ENCODE assay signal across 8 mouse cellular contexts in genomic region chr19:3935896-3936850, GRCm38 (mm10). TPM values are rescaled to one million over a fixed set of nuclear protein-coding genes. Genes with fewer than 3 reads are reported as not detected.
A peak's percentile ranks its signal among the peaks of the same experiment; 100 is the strongest.
DNase-seq lines count a peak whose midpoint lies in the region; ATAC-seq and TF ChIP-seq lines count a peak whose summit lies in the region.

No protein-coding gene starts in this region.

- no peak for TF ChIP-seq CTCF in cerebellum, adult 2 months (IDR thresholded peaks at IDR 0.05; ENCODE audit: borderline replicate concordance, insufficient read depth, low read depth, low read length)
- no peak for TF ChIP-seq CTCF in hindbrain, postnatal 0 days (IDR thresholded peaks at IDR 0.05; ENCODE audit: low read depth)

- H3K4me1 ChIP-seq in cerebellum, adult 2 months (ENCODE audit: control insufficient read depth, insufficient read depth, low read length) = peaks cover 12% of the 10 kb centered on the region
- H3K4me1 ChIP-seq in hindbrain, postnatal 0 days (ENCODE audit: insufficient read depth, low read length) = 0 out of 2 replicates have a peak, but pooled peaks cover 8% of the 10 kb centered on the region
- H3K4me1 ChIP-seq in liver, embryonic 13.5 days (replicated peaks) = peaks cover 21% of the 10 kb centered on the region

- no peak overlapping the region for H3K27ac ChIP-seq in cerebellum, adult 2 months (ENCODE audit: insufficient read depth, low read length)
- H3K27ac ChIP-seq in hindbrain, postnatal 0 days = no peak overlapping the region
- H3K27ac ChIP-seq in liver, embryonic 13.5 days = peak overlapping the region; percentile 47; the same call in 1 of the 2 replicates

- WGBS in cerebellum, adult 2 months = 6% methylated on average over 22 of the region's 22 CpGs
- WGBS in hindbrain, postnatal 0 days = 9% methylated on average over 22 of the region's 22 CpGs
- WGBS in liver, embryonic 13.5 days (ENCODE audit: insufficient replicate concordance) = 6% methylated on average over 22 of the region's 22 CpGs

- DNase-seq in left cerebral cortex, postnatal 14 days (ENCODE audit: low spot score in 2 of 2) = peak; percentile 40 to 50
- no peak for DNase-seq in left cerebral cortex, adult 11 months (ENCODE audit: low spot score)
- DNase-seq in cerebellum, adult 2 months = peak; percentile 39 to 52
- DNase-seq in gastrocnemius, postnatal 10 days = peak; percentile 61
- peak; percentile 26 for DNase-seq in hindbrain, postnatal 0 days (ENCODE audit: low spot score)
- peak; percentile 36 for DNase-seq in liver, embryonic 13.5 days
- DNase-seq in thymus, postnatal 0 days (ENCODE audit: low spot score) = peak; percentile 46

- intact Hi-C loops in left cerebral cortex, postnatal 14 days (cut with DNase I) = no loop called here

- peak overlapping the region; percentile 39 for H3K9ac ChIP-seq in hindbrain, postnatal 0 days (replicated peaks; ENCODE audit: low read length)
- H3K9ac ChIP-seq in liver, embryonic 13.5 days = peak overlapping the region; percentile 62

- peak; percentile 50; the same call in 1 of the 2 replicates for ATAC-seq in hindbrain, postnatal 0 days
- ATAC-seq in liver, embryonic 13.5 days (ENCODE audit: low read depth) = peak; percentile 35
- peak; percentile 74 for ATAC-seq in monocyte, adult 5-6 weeks (replicated peaks; ENCODE audit: insufficient number of reproducible peaks, low FRiP score, low TSS enrichment, poor library complexity, severe bottlenecking)

- no peaks in the 10 kb centered on the region for H3K36me3 ChIP-seq in hindbrain, postnatal 0 days (ENCODE audit: insufficient read depth, low read length)
- no peaks in the 10 kb centered on the region for H3K36me3 ChIP-seq in liver, embryonic 13.5 days

- TF ChIP-seq POLR2A in cerebellum, adult 2 months (IDR thresholded peaks at IDR 0.05; ENCODE audit: borderline replicate concordance, insufficient read depth, low read length) = no peak

- peak overlapping the region; percentile 78 for H3K4me2 ChIP-seq in hindbrain, postnatal 0 days (ENCODE audit: low read depth, low read length)
- H3K4me2 ChIP-seq in liver, embryonic 13.5 days = peak overlapping the region; percentile 76

- H3K9me3 ChIP-seq in hindbrain, postnatal 0 days (ENCODE audit: low read length) = no peaks in the 10 kb centered on the region
- no peaks in the 10 kb centered on the region for H3K9me3 ChIP-seq in liver, embryonic 13.5 days (replicated peaks)

- no peaks in the 10 kb centered on the region for H3K27me3 ChIP-seq in cerebellum, adult 2 months (ENCODE audit: control insufficient read depth, insufficient read depth, low read length)
- no peaks in the 10 kb centered on the region for H3K27me3 ChIP-seq in hindbrain, postnatal 0 days (ENCODE audit: insufficient read depth, low read length)
- peaks cover 21% of the 10 kb centered on the region for H3K27me3 ChIP-seq in liver, embryonic 13.5 days

- H3K4me3 ChIP-seq in cerebellum, adult 2 months (replicated peaks; ENCODE audit: insufficient read depth, low read depth, low read length) = peak overlapping the region; percentile 53
- peak overlapping the region; percentile 36 for H3K4me3 ChIP-seq in hindbrain, postnatal 0 days (ENCODE audit: low read length)
- H3K4me3 ChIP-seq in liver, embryonic 13.5 days (replicated peaks) = peak overlapping the region; percentile 59

RNA-seq across cellular contexts. Expression of gene Unc93b1, which starts 1.2 kb away (rescaled TPM):
- total RNA-seq in left cerebral cortex, postnatal 14 days (2021) = 10 to 100 TPM; 16.0 to 18.4 TPM
- polyA plus RNA-seq in cerebellum, adult 2 months (2012; rRNA removed) = 14.3 and 14.5 TPM in 2 replicates
- 10 to 100 TPM; 19.6 to 20.1 TPM for total RNA-seq in gastrocnemius, postnatal 10 days (2021)
- 12.8 and 19.9 TPM in 2 replicates for total RNA-seq in hindbrain, postnatal 0 days (2014; rRNA removed)
- 15.3 and 16.3 TPM in 2 replicates for polyA plus RNA-seq in hindbrain, postnatal 0 days (2015; fragmentation: Nextera tagmentation; extraction: Ambion mirVana)
- 17.6 and 18.3 TPM in 2 replicates for polyA plus RNA-seq in liver, embryonic 13.5 days (2015; fragmentation: Nextera tagmentation; extraction: Ambion mirVana)
- 243 to 349 TPM (median 322 TPM) in 3 replicates for total RNA-seq in monocyte, adult 5-6 weeks (2017)
- 32.2 and 34.2 TPM in 2 replicates for polyA plus RNA-seq in thymus, postnatal 0 days (2015; fragmentation: Nextera tagmentation; extraction: Ambion mirVana)

RNA-seq across cellular contexts. Expression of gene Aldh3b1, which starts 6.6 kb away (rescaled TPM):
- total RNA-seq in left cerebral cortex, postnatal 14 days (2021) = 1 to 10 TPM; 1.8 to 2.0 TPM
- 7.0 and 8.0 TPM in 2 replicates for polyA plus RNA-seq in cerebellum, adult 2 months (2012; rRNA removed)
- total RNA-seq in gastrocnemius, postnatal 10 days (2021) = 1 to 10 TPM; 4.2 to 5.7 TPM
- total RNA-seq in hindbrain, postnatal 0 days (2014; rRNA removed) = 2.2 and 3.0 TPM in 2 replicates
- 3.5 and 4.3 TPM in 2 replicates for polyA plus RNA-seq in hindbrain, postnatal 0 days (2015; fragmentation: Nextera tagmentation; extraction: Ambion mirVana)
- 3.3 and 3.7 TPM in 2 replicates for polyA plus RNA-seq in liver, embryonic 13.5 days (2015; fragmentation: Nextera tagmentation; extraction: Ambion mirVana)
- total RNA-seq in monocyte, adult 5-6 weeks (2017) = 54.5 to 74.4 TPM (median 57.2 TPM) in 3 replicates
- polyA plus RNA-seq in thymus, postnatal 0 days (2015; fragmentation: Nextera tagmentation; extraction: Ambion mirVana) = 4.6 and 5.3 TPM in 2 replicates

RNA-seq across cellular contexts. Expression of gene Aldh3b3, which starts 22.3 kb away (rescaled TPM):
- under 1 TPM in 1 of 2 experiments, not detected in 1; 0.13 TPM for total RNA-seq in left cerebral cortex, postnatal 14 days (2021)
- 0.11 and 0.21 TPM in 2 replicates for polyA plus RNA-seq in cerebellum, adult 2 months (2012; rRNA removed)
- total RNA-seq in gastrocnemius, postnatal 10 days (2021) = not detected
- total RNA-seq in hindbrain, postnatal 0 days (2014; rRNA removed) = not detected in 2 replicates
- polyA plus RNA-seq in hindbrain, postnatal 0 days (2015; fragmentation: Nextera tagmentation; extraction: Ambion mirVana) = not detected in 2 replicates
- not detected in 2 replicates for polyA plus RNA-seq in liver, embryonic 13.5 days (2015; fragmentation: Nextera tagmentation; extraction: Ambion mirVana)
- not detected in 3 replicates for total RNA-seq in monocyte, adult 5-6 weeks (2017)
- polyA plus RNA-seq in thymus, postnatal 0 days (2015; fragmentation: Nextera tagmentation; extraction: Ambion mirVana) = 0.07 TPM in 1 of 2 replicates, not detected in the other

RNA-seq across cellular contexts. Expression of gene Ndufs8, which starts 23.6 kb away (rescaled TPM):
- total RNA-seq in left cerebral cortex, postnatal 14 days (2021) = 100 to 1,000 TPM; 134 to 149 TPM
- polyA plus RNA-seq in cerebellum, adult 2 months (2012; rRNA removed) = 363 and 369 TPM in 2 replicates
- 100 to 1,000 TPM; 181 to 205 TPM for total RNA-seq in gastrocnemius, postnatal 10 days (2021)
- total RNA-seq in hindbrain, postnatal 0 days (2014; rRNA removed) = 212 and 221 TPM in 2 replicates
- 366 and 367 TPM in 2 replicates for polyA plus RNA-seq in hindbrain, postnatal 0 days (2015; fragmentation: Nextera tagmentation; extraction: Ambion mirVana)
- polyA plus RNA-seq in liver, embryonic 13.5 days (2015; fragmentation: Nextera tagmentation; extraction: Ambion mirVana) = 189 and 217 TPM in 2 replicates
- total RNA-seq in monocyte, adult 5-6 weeks (2017) = 27.2 to 46.8 TPM (median 33.1 TPM) in 3 replicates
- polyA plus RNA-seq in thymus, postnatal 0 days (2015; fragmentation: Nextera tagmentation; extraction: Ambion mirVana) = 333 and 338 TPM in 2 replicates

RNA-seq across cellular contexts. Expression of gene Tcirg1, which starts 29.2 kb away (rescaled TPM):
- 10 to 100 TPM; 14.4 to 16.1 TPM for total RNA-seq in left cerebral cortex, postnatal 14 days (2021)
- polyA plus RNA-seq in cerebellum, adult 2 months (2012; rRNA removed) = 29.9 and 32.3 TPM in 2 replicates
- total RNA-seq in gastrocnemius, postnatal 10 days (2021) = 10 to 100 TPM; 13.6 to 31.1 TPM
- total RNA-seq in hindbrain, postnatal 0 days (2014; rRNA removed) = 35.4 and 44.0 TPM in 2 replicates
- polyA plus RNA-seq in hindbrain, postnatal 0 days (2015; fragmentation: Nextera tagmentation; extraction: Ambion mirVana) = 16.8 and 17.3 TPM in 2 replicates
- 18.0 and 18.8 TPM in 2 replicates for polyA plus RNA-seq in liver, embryonic 13.5 days (2015; fragmentation: Nextera tagmentation; extraction: Ambion mirVana)
- total RNA-seq in monocyte, adult 5-6 weeks (2017) = 181 to 259 TPM (median 252 TPM) in 3 replicates
- 48.7 and 50.1 TPM in 2 replicates for polyA plus RNA-seq in thymus, postnatal 0 days (2015; fragmentation: Nextera tagmentation; extraction: Ambion mirVana)

Comparison
In these comparisons a context has a peak if more than half of its experiments do, and no peak if none do; other contexts are left out.
1. RNA of gene Unc93b1, which starts 1.2 kb away (total RNA-seq): 243 to 349 TPM in monocyte, adult 5-6 weeks; 19.6 to 20.1 TPM in gastrocnemius, postnatal 10 days, 12.8 to 19.9 TPM in hindbrain, postnatal 0 days and 16.0 to 18.4 TPM in left cerebral cortex, postnatal 14 days; every median in the first group is over 10 times any median in the second.
2. Peak in every context shown above with its lines, with median percentiles within 50 percentile points of each other: H3K4me3 ChIP-seq and ATAC-seq.